Mouse (Mus musculus): ENCODE data around the gene Oasl2. TPM values are rescaled to one million over a fixed set of nuclear protein-coding genes. Genes with fewer than 3 reads are reported as not detected.

Oasl2 gene
- total and polyA plus RNA-seq, 3 experiments, result 0.31 TPM; not detected in 2

DNA sequence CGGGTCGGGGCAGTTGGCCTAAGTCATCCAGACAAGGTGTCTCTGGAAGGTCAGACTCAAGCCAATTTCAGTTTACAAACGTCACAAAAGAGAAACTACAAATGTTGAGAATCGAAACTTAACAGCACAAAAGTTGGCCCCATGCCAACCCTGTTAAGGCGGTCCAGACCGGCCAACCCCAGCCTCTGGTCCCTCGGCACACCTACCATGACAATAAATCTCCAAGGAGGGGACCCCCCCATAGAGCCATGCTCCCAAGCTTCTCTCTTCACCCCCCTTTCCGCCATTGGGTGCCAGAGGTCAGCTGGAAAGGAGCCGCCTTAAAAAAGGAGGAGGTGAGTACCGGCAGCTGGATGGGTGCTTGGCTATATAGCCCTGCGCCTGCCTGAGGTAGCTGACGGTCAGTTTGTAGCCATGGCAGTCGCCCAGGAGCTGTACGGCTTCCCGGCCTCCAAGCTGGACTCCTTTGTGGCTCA lies 26.3 kb downstream of the Oasl2 start, which contains the start of gene Oasl1:
Gene Oasl1 (plus strand): TSS at position 243 of the 476 bp plus-strand sequence.
- Histone ChIP-seq H3K36me3 (replicated peaks in 1 of 2; ENCODE audit: control insufficient read depth in 1 of 2, insufficient read depth in 1 of 2, low read length in 1 of 2) (no peaks in the 10 kb centered on the region), H3K27me3 (replicated peaks) (no peaks in the 10 kb centered on the region), H3K27ac (ENCODE audit: insufficient read depth, low read depth) (no peak within 1 kb of the TSS), H3K4me1 (ENCODE audit: control insufficient read depth in 1 of 2, insufficient read depth in 2 of 2) (peaks cover 11 to 21% of the 10 kb centered on the region in 2 experiments), H3K4me2 (ENCODE audit: insufficient read depth, low read depth, poor library complexity, severe bottlenecking) (peak within 1 kb of the TSS; percentile 79), H3K4me3 (replicated peaks in 1 of 3; ENCODE audit: low read depth in 2 of 3, low read length in 2 of 3, poor library complexity in 1 of 3) (peak within 1 kb of the TSS in 2 of 3 experiments; percentile 4 to 42), H3K9ac (ENCODE audit: insufficient read depth, low read depth) (peak within 1 kb of the TSS; percentile 39), H3K79me2 (replicated peaks; ENCODE audit: control insufficient read depth, extremely low read depth, insufficient read depth, poor library complexity, severe bottlenecking) (no peaks in the 10 kb centered on the region), H3K9me3 (replicated peaks; ENCODE audit: low read length) (no peaks in the 10 kb centered on the region)
- in situ Hi-C loops (cut with MboI; ENCODE audit: low pct_ligation_motif_present, low pct_unique_long_range_greater_than_20kb, low sequenced_read_pairs), result loop anchor here (25.0 kb wide), 1 partner anchor 211 kb away; the partner anchor contains the start of gene Tchp
- TF ChIP-seq MEF2A (IDR thresholded peaks at IDR 0.05; ENCODE audit: borderline replicate concordance, low read depth, low read length) (no peak), ZC3H11A (IDR thresholded peaks at IDR 0.05; ENCODE audit: low read depth, low read length) (no peak), CTCF (conservative IDR thresholded peaks at IDR 0.05 in 1 of 2, IDR thresholded peaks at IDR 0.05 in 1 of 2; ENCODE audit: low read depth in 2 of 2, low read length in 2 of 2) (no peak), RAD21 (IDR thresholded peaks at IDR 0.05; ENCODE audit: low read depth, low read length) (no peak), PAX5 (IDR thresholded peaks at IDR 0.05; ENCODE audit: low read length) (no peak), POLR2AphosphoS2 (IDR thresholded peaks at IDR 0.05; ENCODE audit: low read depth, low read length) (no peak), JUN (IDR thresholded peaks at IDR 0.05; ENCODE audit: insufficient read depth, low read depth, low read length) (no peak; the same call in 1 of the 2 replicates), E2F4 (IDR thresholded peaks at IDR 0.05; ENCODE audit: insufficient replicate concordance, low read depth, low read length) (no peak), TCF12 (IDR thresholded peaks at IDR 0.05; ENCODE audit: low read depth, low read length) (0 out of 2 replicates have a peak, but pooled peaks have one; percentile 18), BHLHE40 (IDR thresholded peaks at IDR 0.05; ENCODE audit: low read depth, low read length) (peak; percentile 17; the same call in 1 of the 2 replicates), MYC (IDR thresholded peaks at IDR 0.05; ENCODE audit: low read depth, low read length) (no peak), IRF4 (IDR thresholded peaks at IDR 0.05; ENCODE audit: low read depth, low read length) (peak; percentile 58), EP300 (IDR thresholded peaks at IDR 0.05; ENCODE audit: low read length) (peak; percentile 50), MAFK (IDR thresholded peaks at IDR 0.05; ENCODE audit: insufficient replicate concordance, low read length) (0 out of 2 replicates have a peak, but pooled peaks have one; percentile 8), KAT2A (IDR thresholded peaks at IDR 0.05; ENCODE audit: insufficient replicate concordance, low read length) (no peak), CHD1 (IDR thresholded peaks at IDR 0.05; ENCODE audit: low read depth, low read length) (no peak), ZKSCAN1 (IDR thresholded peaks at IDR 0.05; ENCODE audit: borderline replicate concordance, low read depth, low read length) (no peak)
- dilution Hi-C loops (cut with MboI; ENCODE audit: extremely low pct_ligation_motif_present, extremely low pct_unique_long_range_greater_than_20kb, low sequenced_read_pairs), result no loop called here
- DNase-seq (ENCODE audit: extremely low read depth), result no peak

- in situ Hi-C loops (cut with MboI; ENCODE audit: low pct_ligation_motif_present, low pct_unique_long_range_greater_than_20kb, low sequenced_read_pairs), result no loop called here
Observed at GRCm38 (mm10) chr5:114926153-114926684, 29.5 kb downstream of the Oasl2 start.

More at GRCm38 (mm10) chr5:114926153-114926684, 29.5 kb downstream of the Oasl2 start:
- DNase-seq (ENCODE audit: extremely low read depth), result no peak
- TF ChIP-seq ELF1 (IDR thresholded peaks at IDR 0.05; ENCODE audit: low read depth, low read length) (no peak), MEF2A (IDR thresholded peaks at IDR 0.05; ENCODE audit: borderline replicate concordance, low read depth, low read length) (no peak), TCF12 (IDR thresholded peaks at IDR 0.05; ENCODE audit: low read depth, low read length) (no peak), RCOR1 (conservative IDR thresholded peaks at IDR 0.05; ENCODE audit: low read depth, low read length) (no peak), GABPA (IDR thresholded peaks at IDR 0.05; ENCODE audit: insufficient replicate concordance, low read depth, low read length) (no peak), HCFC1 (IDR thresholded peaks at IDR 0.05; ENCODE audit: low read depth, low read length) (no peak), ZKSCAN1 (IDR thresholded peaks at IDR 0.05; ENCODE audit: borderline replicate concordance, low read depth, low read length) (no peak)
- H3K27me3 ChIP-seq (replicated peaks), result no peaks in the 10 kb centered on the region
- H3K4me3 ChIP-seq (replicated peaks in 1 of 3; ENCODE audit: low read depth in 2 of 3, low read length in 2 of 3, poor library complexity in 1 of 3), result no peak overlapping the region
- H3K4me2 ChIP-seq (ENCODE audit: insufficient read depth, low read depth, poor library complexity, severe bottlenecking), result no peak overlapping the region
- H3K9me3 ChIP-seq (replicated peaks; ENCODE audit: low read length), result no peaks in the 10 kb centered on the region
- no peaks in the 10 kb centered on the region for H3K79me2 ChIP-seq (replicated peaks; ENCODE audit: control insufficient read depth, extremely low read depth, insufficient read depth, poor library complexity, severe bottlenecking)
- H3K9ac ChIP-seq (ENCODE audit: insufficient read depth, low read depth), result no peak overlapping the region
- dilution Hi-C loops (cut with MboI; ENCODE audit: extremely low pct_ligation_motif_present, extremely low pct_unique_long_range_greater_than_20kb, low sequenced_read_pairs), result no loop called here
- H3K36me3 ChIP-seq (replicated peaks in 1 of 2; ENCODE audit: control insufficient read depth in 1 of 2, insufficient read depth in 1 of 2, low read length in 1 of 2), result no peaks in the 10 kb centered on the region
- H3K4me1 ChIP-seq (ENCODE audit: control insufficient read depth in 1 of 2, insufficient read depth in 2 of 2), result peaks cover 11 to 21% of the 10 kb centered on the region in 2 experiments
- H3K27ac ChIP-seq (ENCODE audit: insufficient read depth, low read depth), result no peak overlapping the region
